Mouse (Mus musculus) thymus, postnatal 10 days (tissue): ENCODE measurements around the gene Arsb.

Source experiments
- DNase-seq, 2 experiments: peaks; one replicate each; pipeline ENCODE4 v3.0.0; 2021; ENCODE audit warnings: low spot score in 2 of 2

The Arsb gene

GRCm38 (mm10) chr13:93840146-93840545 is 68.7 kb downstream of the Arsb start:
- no peak for DNase-seq

DNA sequence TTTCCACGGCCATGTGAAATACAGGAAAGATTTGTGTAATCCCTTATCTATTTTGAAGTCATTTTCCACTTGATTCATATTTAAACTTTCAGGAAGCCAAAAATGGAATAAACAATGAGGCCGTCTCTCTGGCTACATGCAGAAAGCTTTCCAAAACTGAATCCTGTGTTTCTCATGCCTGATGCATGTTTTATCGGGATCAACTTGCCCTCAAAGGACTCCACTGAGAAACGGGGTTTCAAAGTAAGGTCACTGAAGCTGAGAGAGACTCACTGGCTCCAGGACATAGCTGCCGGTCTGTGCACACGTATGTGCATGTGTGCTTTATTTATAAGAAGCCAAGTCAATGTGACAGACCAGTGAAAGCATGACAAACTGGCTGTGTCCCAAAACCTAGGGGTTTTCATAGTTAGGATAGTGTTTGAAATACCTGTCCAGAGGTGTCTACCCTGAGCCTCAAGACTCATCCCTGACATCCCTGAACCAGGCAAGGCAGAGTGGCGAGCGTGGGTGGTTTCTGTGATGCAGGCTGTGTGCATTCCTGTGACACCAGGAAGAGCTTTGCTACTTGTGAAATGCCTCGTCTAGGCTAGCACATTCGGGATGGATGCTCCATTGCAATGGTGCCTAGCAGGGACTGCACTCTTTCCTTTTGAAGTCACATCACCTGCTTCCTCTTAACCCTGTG is 75.5 kb downstream of the Arsb start:
- DNase-seq = no peak

GRCm38 (mm10) chr13:93847614-93848013 is 76.2 kb downstream of the Arsb start:
- no peak for DNase-seq

GRCm38 (mm10) chr13:93848615-93849014 is 77.2 kb downstream of the Arsb start:
- DNase-seq = no peak

GRCm38 (mm10) chr13:93849751-93850355 is 78.4 kb downstream of the Arsb start:
- DNase-seq = no peak

DNA sequence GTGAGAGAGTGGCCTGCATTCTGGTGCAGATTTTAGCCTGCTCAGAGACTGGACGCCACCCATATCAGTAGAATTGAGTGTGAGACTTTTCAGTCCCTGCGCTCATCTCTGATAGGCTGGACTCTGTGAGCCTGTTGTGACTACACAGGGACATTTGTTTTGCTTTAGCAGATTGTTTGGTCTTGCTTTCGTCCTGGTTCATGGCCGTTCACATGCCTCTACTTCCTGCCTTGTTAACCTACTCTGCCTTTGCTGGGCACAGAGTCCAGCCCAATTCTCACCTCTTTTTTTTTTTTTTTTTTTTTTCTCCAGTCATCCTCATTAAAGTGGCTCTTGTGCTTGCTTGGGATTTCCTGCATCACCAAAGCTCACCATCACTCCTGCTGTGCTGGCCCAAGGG is 79.2 kb downstream of the Arsb start:
- no peak for DNase-seq

DNA sequence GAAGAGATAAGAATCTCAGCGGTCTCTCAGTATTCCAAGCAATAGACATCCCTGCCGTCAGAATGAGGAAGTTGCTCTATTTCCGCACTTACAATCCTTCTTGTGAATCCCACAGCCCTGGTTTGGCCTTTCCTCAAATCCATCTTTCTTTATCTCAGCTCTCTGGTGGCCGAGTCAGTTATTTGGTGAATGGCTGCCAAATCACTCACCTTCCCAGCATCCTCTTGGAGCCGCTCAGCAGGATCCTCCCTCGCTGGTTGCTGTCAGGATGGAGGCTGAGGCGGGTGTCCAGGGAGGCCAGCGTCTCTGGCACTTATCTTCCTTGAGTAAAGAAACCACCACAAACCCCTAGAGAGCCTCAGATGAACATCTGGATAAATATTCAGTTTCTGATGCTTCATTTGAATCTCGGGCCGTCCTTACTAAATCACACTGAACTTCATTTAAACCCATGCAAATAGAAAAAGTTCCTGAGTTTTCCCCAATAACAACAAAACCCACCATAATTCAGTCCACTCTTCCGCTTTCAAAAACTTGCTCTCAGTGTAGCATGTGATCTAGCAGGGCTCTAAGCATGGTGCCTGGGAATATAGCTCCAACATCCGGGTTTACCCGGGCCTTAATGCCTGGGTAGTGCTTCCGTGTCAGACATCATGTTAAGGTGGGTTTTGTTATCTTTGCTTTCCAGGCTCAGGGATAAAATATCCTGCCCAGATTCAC is 81.1 kb downstream of the Arsb start:
- DNase-seq = no peak

GRCm38 (mm10) chr13:93853767-93854166 is 82.3 kb downstream of the Arsb start:
- no peak for DNase-seq

GRCm38 (mm10) chr13:93854325-93854724 is 82.9 kb downstream of the Arsb start:
- DNase-seq = no peak

DNA sequence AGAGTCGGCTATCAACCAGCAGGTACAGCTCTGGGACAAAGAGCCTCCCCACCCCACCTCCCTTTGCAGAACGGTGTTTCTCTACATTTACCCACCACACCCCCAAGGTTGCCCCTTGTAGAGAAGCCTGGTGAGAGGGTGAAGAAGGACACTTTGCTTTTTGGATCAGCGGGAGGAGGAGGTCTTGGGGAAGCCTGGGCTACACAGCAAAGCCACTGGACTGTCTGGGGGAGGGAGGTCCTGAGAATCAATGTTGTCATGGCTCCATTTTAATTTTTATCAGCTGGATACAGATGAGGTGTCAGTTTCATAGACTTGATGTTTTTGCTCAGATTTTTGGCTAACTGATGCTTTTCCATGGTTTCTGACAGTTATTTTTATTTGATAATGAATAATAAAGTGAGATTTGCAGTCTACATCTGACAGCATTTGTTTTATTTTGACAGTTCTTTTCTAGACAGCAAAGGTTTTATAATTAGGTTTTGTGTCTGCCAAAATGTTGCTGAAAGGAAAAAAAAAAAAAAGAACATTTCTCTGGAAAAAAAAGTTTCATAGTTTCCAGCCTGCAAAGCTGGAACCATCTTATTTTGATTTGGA is 83.6 kb downstream of the Arsb start:
- DNase-seq = no peak

- DNase-seq = peak in 1 of 2 experiments; percentile 20
These were observed 84.3 kb downstream of the Arsb start for GRCm38 (mm10) chr13:93855701-93856183.

- DNase-seq = no peak
These were observed 89.8 kb downstream of the Arsb start for GRCm38 (mm10) chr13:93861211-93861610.

GRCm38 (mm10) chr13:93864066-93864740 is 92.8 kb downstream of the Arsb start:
- no peak for DNase-seq

DNA sequence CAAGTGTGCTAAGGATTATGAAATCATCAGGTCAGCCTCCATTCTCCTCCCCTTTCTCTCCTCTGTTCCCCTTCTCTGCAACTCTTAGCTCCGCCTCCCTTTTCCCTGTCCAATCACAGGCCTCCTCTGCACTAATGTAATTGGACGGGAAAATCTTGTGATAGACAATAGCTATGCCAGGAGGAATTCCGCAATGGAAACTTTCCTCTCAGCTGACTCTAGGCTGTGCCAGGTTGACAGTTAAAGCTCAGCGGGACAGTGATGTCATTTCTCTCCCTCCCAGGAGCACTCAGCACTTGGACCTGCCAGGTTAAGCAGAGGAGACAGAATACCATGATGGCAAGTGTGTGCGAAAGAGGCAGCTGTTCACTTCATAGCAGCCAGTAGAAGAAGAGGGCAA is 95.2 kb downstream of the Arsb start:
- no peak for DNase-seq

- DNase-seq = no peak
These were observed 100.3 kb downstream of the Arsb start for GRCm38 (mm10) chr13:93871681-93872080.

DNA sequence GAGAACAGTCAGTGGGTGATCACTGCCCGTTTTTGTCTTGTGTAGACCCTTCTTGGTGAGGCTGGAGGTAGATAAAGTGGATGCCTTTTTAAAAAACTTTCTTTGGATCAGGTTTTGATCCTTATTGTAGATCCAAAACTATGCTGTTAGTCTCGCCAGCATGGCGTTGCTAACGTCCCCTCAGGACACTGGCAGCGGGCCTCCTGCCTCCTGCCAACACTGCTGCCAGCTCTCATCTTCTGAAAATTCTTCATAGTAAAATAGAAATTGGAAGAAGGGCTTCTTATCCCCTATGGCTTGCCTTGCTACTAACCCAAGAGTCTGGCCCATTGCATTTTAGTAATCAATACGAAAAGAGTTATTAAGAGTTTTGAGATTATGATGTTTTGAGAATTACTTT is 101.2 kb downstream of the Arsb start:
- no peak for DNase-seq

- DNase-seq = no peak
These were observed 106.5 kb downstream of the Arsb start for GRCm38 (mm10) chr13:93877924-93878323.

DNA sequence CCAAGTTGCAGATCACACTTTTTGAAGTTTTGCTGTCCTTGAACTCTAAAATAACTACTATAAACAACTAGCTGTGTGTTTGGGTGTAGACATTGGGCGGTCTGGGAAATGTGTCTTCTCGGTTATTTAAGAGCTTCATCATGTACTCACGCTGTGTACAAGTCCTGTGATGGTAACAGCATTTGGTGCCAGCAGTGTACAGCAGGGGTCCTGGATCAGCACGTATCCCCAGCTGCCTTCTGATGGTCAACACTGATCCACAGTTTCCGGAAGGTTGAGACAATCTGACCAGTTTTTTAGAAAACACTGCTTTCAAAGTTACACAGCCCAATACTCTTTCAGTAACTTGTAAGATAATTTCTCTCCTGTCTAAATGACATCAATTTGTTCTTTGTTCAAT is 108.0 kb downstream of the Arsb start:
- DNase-seq = no peak

DNA sequence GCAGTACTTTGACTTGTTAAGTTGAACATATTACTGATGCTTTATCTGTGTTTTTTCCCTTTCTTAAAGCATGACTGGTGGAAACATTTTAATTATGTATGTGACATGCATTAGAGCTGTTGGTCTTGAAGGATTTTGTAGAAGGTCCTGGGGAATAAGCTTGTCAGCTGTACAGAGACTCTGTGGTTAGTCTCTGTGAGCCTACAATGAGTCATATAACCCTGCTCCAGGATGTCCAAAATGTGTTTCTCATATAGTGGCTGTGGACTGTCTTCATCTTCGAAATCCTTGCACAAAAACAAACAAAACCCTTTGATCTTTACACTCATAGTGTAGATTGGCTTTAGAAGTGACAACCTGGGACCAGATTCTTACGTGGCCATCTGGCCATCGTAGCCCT is 110.7 kb downstream of the Arsb start:
- DNase-seq = no peak

GRCm38 (mm10) chr13:93886999-93887398 is 115.6 kb downstream of the Arsb start:
- no peak for DNase-seq

DNA sequence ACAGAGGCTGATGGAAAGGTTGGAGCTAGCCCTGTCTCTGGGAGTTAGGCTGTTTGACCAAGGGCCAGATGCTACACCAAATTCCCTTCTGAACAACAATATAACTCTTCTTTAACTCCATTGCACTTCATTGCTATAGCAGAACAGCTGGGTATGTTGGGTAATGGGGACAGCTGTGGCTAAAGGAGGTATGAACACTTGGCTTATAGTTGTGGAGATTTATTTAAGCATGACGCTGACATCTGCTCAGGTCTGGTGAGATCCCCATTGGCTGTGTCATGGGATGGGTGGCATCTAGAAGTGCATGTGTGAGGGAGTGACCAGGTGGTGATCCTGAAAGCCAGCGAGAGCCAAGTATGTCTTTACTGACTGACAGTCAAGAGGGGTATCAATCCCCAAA is 116.8 kb downstream of the Arsb start:
- no peak for DNase-seq

GRCm38 (mm10) chr13:93888916-93889315 is 117.5 kb downstream of the Arsb start:
- DNase-seq = no peak
